Mouse (Mus musculus) midbrain, embryonic 13.5 days (tissue): ENCODE results near the gene Tubb1. TPM values are rescaled to one million over a fixed set of nuclear protein-coding genes. Genes with fewer than 3 reads are reported as not detected.
A peak's percentile ranks its signal among the peaks of the same experiment; 100 is the strongest.

Source experiments
- ATAC-seq: fragments of 200-750 bp; cut with Nextera tagmentation; 2 replicates; pipeline ENCODE4 v1.8.0; 2017; ENCODE audit warnings: mild to moderate bottlenecking, moderate TSS enrichment, moderate library complexity
- H3K27ac ChIP-seq: fragments of 300-500 bp; sonication (generic); 2 replicates; pipeline ENCODE4 v1.5.1; 2015; ENCODE audit warnings: inconsistent platforms, mild to moderate bottlenecking, moderate library complexity
- H3K27me3 ChIP-seq: fragments of 300-500 bp; sonication (generic); 2 replicates; pipeline ENCODE4 v1.6.1; 2015; ENCODE audit warnings: mild to moderate bottlenecking, inconsistent platforms
- H3K36me3 ChIP-seq: fragments of 300-500 bp; sonication (generic); 2 replicates; pipeline ENCODE4 v1.6.1; 2015; ENCODE audit warnings: mild to moderate bottlenecking, inconsistent platforms
- H3K4me1 ChIP-seq: fragments of 300-500 bp; sonication (generic); replicated peaks from 2 replicates; pipeline ENCODE4 v1.6.1; 2015; ENCODE audit warnings: inconsistent platforms
- H3K4me2 ChIP-seq: fragments of 300-500 bp; sonication (generic); replicated peaks from 2 replicates; pipeline ENCODE4 v1.6.1; 2015; ENCODE audit warnings: moderate library complexity, mild to moderate bottlenecking, inconsistent platforms
- H3K4me3 ChIP-seq: fragments of 300-500 bp; sonication (generic); replicated peaks from 2 replicates; pipeline ENCODE4 v1.5.1; 2015; ENCODE audit warnings: mild to moderate bottlenecking, inconsistent platforms
- H3K9ac ChIP-seq: fragments of 300-500 bp; sonication (generic); replicated peaks from 2 replicates; pipeline ENCODE4 v1.6.1; 2015; ENCODE audit warnings: mild to moderate bottlenecking, inconsistent platforms
- H3K9me3 ChIP-seq: fragments of 300-500 bp; sonication (generic); 2 replicates; pipeline ENCODE4 v1.6.1; 2016; ENCODE audit warnings: mild to moderate bottlenecking, inconsistent platforms
- WGBS: fragments of 180-500 bp; shearing (Covaris S2); methylation state at CpG from one replicate; pipeline ENCODE4 v1.1.7; 2015; 5-methylcytosine and 5-hydroxymethylcytosine counted together
- polyA plus RNA-seq: library from polyadenylated mRNA; unstranded; fragments of >200 nt; fragmentation: Nextera tagmentation; extraction: Ambion mirVana; gene quantifications from 2 replicates; pipeline ENCODE4 v1.2.1, GENCODE M21; 2015

The Tubb1 gene
- polyA plus RNA-seq, 1 experiment from 2014 or later, result 1.5 TPM

- Histone ChIP-seq H3K27me3 (no peaks in the 10 kb centered on the region), H3K27ac (no peak overlapping the region), H3K4me1 (peaks cover 29% of the 10 kb centered on the region), H3K4me3 (no peak overlapping the region), H3K9me3 (no peaks in the 10 kb centered on the region), H3K36me3 (peaks cover 8% of the 10 kb centered on the region; the same call in 1 of the 2 replicates), H3K9ac (no peak overlapping the region), H3K4me2 (no peak overlapping the region)
- ATAC-seq, result no peak
- 96% methylated on average over 26 of the region's 26 CpGs for WGBS
These were observed 14.3 kb upstream of the Tubb1 start for GRCm38 (mm10) chr2:174436076-174436701.

DNA sequence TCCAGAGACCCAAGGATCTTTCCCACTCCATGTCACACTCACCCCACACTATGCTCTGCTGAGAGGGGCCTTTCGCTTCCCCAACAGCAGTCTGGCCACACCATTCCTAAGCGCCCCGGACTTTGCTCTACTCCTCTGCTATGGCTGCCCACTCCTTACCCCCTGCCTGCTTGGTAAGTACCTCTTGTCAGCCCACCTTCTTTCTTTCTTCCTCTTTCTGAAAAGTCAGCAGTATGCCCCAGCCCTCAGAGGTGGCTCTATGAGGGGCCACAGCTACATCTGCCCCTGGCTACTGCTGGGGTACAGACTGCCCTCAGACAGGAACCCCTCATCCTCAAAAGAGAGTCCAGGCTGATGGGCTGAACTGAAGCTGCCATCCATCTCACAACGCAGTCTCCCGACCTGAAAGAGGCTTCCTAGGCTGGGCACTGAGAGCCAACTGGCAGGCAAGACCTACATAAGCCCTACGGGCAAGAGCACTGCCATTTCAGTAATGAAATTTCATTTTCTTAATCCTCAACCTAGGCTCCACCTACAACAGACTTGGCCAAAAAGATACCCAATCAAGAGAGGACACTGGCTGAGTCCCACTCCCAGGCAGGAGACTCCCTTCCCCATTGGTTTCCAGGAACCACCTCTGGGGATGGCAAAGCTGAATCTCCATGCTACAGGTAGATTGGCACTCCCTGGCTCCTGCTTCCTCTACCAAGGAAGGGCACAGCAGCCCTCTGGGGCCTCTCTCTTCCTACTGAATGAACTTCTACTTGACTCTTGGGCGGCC lies 13.4 kb upstream of the Tubb1 start:
- Histone ChIP-seq H3K27me3 (no peaks in the 10 kb centered on the region), H3K4me3 (no peak overlapping the region), H3K4me2 (no peak overlapping the region), H3K9me3 (no peaks in the 10 kb centered on the region), H3K4me1 (peaks cover 29% of the 10 kb centered on the region), H3K27ac (no peak overlapping the region), H3K9ac (no peak overlapping the region), H3K36me3 (peaks cover 8% of the 10 kb centered on the region; the same call in 1 of the 2 replicates)
- no peak for ATAC-seq
- over 99% methylated on average over 7 of the region's 7 CpGs for WGBS

DNA sequence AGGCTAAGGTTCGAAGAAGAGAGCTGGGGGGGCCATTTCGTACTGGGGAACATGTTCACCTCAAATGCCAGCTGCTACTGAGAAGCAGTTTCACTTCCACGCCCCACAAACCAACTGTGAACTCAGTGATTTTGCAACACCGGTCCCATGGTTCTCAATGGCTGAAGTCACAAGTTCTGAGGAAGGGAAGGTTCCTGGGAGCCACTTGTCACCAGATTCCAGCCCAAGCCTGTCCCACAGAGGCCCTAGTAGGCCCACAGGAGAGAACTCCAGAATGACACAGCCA lies 12.9 kb upstream of the Tubb1 start:
- Histone ChIP-seq H3K4me3 (0 out of 2 replicates have a peak overlapping the region, but pooled peaks have one; percentile 55), H3K36me3 (peaks cover 8% of the 10 kb centered on the region; the same call in 1 of the 2 replicates), H3K9me3 (no peaks in the 10 kb centered on the region), H3K27me3 (no peaks in the 10 kb centered on the region), H3K9ac (no peak overlapping the region), H3K27ac (no peak overlapping the region), H3K4me2 (peak overlapping the region; percentile 74; the same call in 1 of the 2 replicates), H3K4me1 (peaks cover 29% of the 10 kb centered on the region)
- whole genome bisulfite sequencing, result 95% methylated on average over 4 of the region's 4 CpGs
- ATAC-seq, result no peak; the same call in 1 of the 2 replicates

DNA sequence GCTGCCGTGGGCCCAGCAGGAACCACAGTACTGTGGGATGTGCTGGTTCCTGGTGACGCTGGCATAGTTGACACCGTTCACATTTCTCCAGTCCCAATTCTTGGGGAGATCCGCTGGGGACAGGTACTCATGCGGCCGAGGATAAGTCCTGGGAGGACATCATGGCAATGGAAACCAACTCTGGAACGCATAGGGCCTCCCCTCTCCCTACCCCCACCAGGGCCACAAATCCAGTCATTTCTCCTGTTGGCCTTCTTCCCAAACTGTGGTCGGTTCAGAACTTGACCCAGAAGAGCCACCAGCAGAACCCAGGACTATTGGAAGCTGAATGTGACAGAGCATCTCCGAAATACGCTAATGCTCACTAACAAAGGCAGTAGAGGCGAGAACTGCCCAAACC lies 12.3 kb upstream of the Tubb1 start:
- H3K4me1 ChIP-seq, result peaks cover 29% of the 10 kb centered on the region
- 63% methylated on average over 11 of the region's 11 CpGs for WGBS
- peaks cover 7% of the 10 kb centered on the region; the same call in 1 of the 2 replicates for H3K36me3 ChIP-seq
- no peaks in the 10 kb centered on the region for H3K9me3 ChIP-seq
- H3K27ac ChIP-seq, result no peak overlapping the region
- peak overlapping the region; percentile 74 for H3K4me2 ChIP-seq
- peak; percentile 15; the same call in 1 of the 2 replicates for ATAC-seq
- peak overlapping the region; percentile 70 for H3K9ac ChIP-seq
- no peaks in the 10 kb centered on the region for H3K27me3 ChIP-seq
- H3K4me3 ChIP-seq, result peak overlapping the region; percentile 55

DNA sequence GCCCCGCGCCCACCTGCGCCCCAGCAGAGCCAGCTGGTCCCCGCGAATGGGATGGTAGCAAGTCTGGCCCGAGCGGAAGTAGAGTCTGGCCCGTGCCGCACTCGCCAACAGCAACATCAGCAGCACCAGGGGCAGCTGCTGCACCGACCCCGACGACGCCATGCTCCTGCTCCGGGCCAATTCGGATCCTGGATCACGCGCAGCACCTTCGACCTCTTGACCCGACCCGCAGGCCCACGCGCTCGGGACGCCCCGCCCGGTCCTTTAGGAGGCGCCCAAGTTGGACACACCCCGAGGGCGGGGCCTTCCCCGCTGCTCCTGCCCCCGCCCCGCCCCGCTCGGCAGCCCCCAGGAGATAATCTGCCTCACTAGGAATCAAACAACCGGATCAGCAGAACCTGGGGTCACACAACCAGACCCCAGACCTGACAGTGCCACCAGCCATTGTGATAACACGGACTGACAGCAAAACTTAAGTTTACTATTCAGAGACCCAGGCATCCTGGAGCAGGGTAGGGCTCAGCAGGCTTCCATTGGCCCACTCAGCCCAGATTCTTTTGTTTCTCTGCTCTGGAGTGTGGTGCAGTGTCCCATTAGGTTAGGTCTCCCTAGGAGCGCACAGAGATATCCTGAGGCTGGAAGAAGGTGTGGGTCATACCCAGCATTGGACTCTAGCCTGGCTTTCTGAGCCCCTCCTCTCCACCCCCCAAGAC lies 11.6 kb upstream of the Tubb1 start, which contains the start of gene Ctsz:
TSS of gene Ctsz (minus strand) at position 303 of the 713 bp plus-strand sequence.
- Histone ChIP-seq H3K36me3 (peaks cover 4% of the 10 kb centered on the region; the same call in 1 of the 2 replicates), H3K9ac (peak within 1 kb of the TSS; percentile 70), H3K4me1 (peaks cover 29% of the 10 kb centered on the region), H3K4me2 (peak within 1 kb of the TSS; percentile 74), H3K27ac (no peak within 1 kb of the TSS), H3K4me3 (peak within 1 kb of the TSS; percentile 55), H3K27me3 (no peaks in the 10 kb centered on the region), H3K9me3 (no peaks in the 10 kb centered on the region)
- under 1% methylated on average over 38 of the region's 38 CpGs for WGBS
- peak; percentile 79 for ATAC-seq

- H3K27me3 ChIP-seq, result no peaks in the 10 kb centered on the region
- H3K36me3 ChIP-seq, result peaks cover 4% of the 10 kb centered on the region; the same call in 1 of the 2 replicates
- H3K4me3 ChIP-seq, result no peak overlapping the region
- H3K9ac ChIP-seq, result peak overlapping the region; percentile 70; the same call in 1 of the 2 replicates
- H3K4me2 ChIP-seq, result peak overlapping the region; percentile 74
- no peak for ATAC-seq
- peaks cover 29% of the 10 kb centered on the region for H3K4me1 ChIP-seq
- H3K27ac ChIP-seq, result no peak overlapping the region
- WGBS, result 58% methylated on average over 5 of the region's 5 CpGs
- H3K9me3 ChIP-seq, result no peaks in the 10 kb centered on the region
These were observed 11.1 kb upstream of the Tubb1 start for GRCm38 (mm10) chr2:174439450-174439838.

DNA sequence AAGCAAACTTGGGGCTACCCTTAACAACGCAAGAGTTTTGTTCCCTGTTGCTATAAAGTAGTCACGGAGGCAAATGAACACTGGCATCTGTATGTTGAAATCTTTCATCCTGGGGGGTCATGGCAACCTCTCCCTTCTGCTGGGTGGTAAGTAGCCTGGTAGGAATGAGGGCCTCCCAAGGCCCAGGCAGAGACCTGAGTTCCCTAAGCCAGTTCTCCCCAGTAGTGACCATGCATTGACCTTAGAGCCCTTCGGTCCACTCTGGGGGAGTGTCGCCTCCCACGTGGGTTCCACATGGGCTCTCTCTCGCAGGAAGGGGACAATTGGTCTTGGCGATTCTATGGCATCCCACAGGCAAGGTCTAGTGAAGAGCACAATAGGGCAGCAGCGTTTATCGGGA lies 10.5 kb upstream of the Tubb1 start:
- Histone ChIP-seq H3K9ac (no peak overlapping the region), H3K4me1 (peaks cover 29% of the 10 kb centered on the region), H3K4me3 (no peak overlapping the region), H3K27me3 (no peaks in the 10 kb centered on the region), H3K27ac (no peak overlapping the region), H3K4me2 (no peak overlapping the region), H3K36me3 (peaks cover 4% of the 10 kb centered on the region; the same call in 1 of the 2 replicates), H3K9me3 (no peaks in the 10 kb centered on the region)
- no peak for ATAC-seq
- 79% methylated on average over 9 of the region's 9 CpGs for WGBS

DNA sequence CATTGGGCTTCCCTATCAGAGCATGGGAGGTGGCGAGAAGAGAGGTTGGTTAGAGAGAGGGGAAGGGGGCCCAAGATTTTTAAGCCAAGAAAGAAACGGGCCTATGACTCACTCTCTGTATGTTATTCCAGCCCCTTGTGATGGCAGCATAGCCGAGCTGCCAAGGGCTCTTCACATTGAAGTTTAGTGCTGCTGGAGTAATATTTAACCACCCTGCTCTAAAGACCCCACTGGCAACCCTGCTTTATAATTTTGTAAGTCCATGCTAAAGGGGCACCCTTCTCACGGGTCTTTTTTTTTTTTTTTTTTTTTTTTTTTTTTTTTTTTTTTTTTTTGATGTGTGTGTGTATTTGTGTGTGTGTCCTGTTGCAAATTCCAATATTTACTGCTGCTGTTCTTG lies 8.6 kb upstream of the Tubb1 start:
- Histone ChIP-seq H3K9ac (no peak overlapping the region), H3K4me2 (no peak overlapping the region), H3K4me3 (no peak overlapping the region), H3K4me1 (peaks cover 27% of the 10 kb centered on the region), H3K9me3 (no peaks in the 10 kb centered on the region), H3K27me3 (no peaks in the 10 kb centered on the region), H3K27ac (no peak overlapping the region), H3K36me3 (no peaks in the 10 kb centered on the region)
- ATAC-seq, result no peak
- WGBS, result 84% methylated on average over 4 of the region's 4 CpGs

- H3K4me1 ChIP-seq, result peaks cover 21% of the 10 kb centered on the region
- 82% methylated on average over 9 of the region's 9 CpGs for WGBS
- ATAC-seq, result no peak
- no peaks in the 10 kb centered on the region for H3K9me3 ChIP-seq
- H3K4me2 ChIP-seq, result no peak overlapping the region
- no peaks in the 10 kb centered on the region for H3K36me3 ChIP-seq
- H3K9ac ChIP-seq, result no peak overlapping the region
- H3K4me3 ChIP-seq, result no peak overlapping the region
- no peak overlapping the region for H3K27ac ChIP-seq
- H3K27me3 ChIP-seq, result no peaks in the 10 kb centered on the region
These were observed 8.0 kb upstream of the Tubb1 start for GRCm38 (mm10) chr2:174442460-174442859.

DNA sequence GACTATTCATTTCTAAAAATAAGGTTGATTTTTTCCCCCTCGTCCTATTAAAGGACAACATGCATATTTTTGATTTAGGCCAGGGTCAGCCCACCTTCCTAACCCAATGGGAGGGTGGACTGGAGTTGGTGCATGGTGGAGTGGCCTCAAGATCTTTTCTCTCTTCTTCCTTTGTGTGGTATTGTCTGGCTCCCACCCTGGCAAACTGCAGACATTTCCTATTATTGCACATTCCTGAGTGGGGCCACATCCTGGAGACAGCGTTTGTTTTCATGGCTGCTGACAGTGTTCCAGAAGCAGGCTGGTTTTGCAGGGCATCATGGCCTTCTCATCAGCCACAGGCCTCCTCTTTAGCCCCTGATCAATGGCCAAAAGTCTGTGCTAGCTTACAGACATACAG lies 7.4 kb upstream of the Tubb1 start:
- no peak overlapping the region for H3K27ac ChIP-seq
- no peak overlapping the region for H3K4me3 ChIP-seq
- H3K4me2 ChIP-seq, result no peak overlapping the region
- H3K36me3 ChIP-seq, result no peaks in the 10 kb centered on the region
- H3K4me1 ChIP-seq, result peaks cover 15% of the 10 kb centered on the region
- no peak for ATAC-seq
- no peak overlapping the region for H3K9ac ChIP-seq
- 63% methylated on average over 2 of the region's 2 CpGs for WGBS
- H3K27me3 ChIP-seq, result no peaks in the 10 kb centered on the region
- H3K9me3 ChIP-seq, result no peaks in the 10 kb centered on the region

DNA sequence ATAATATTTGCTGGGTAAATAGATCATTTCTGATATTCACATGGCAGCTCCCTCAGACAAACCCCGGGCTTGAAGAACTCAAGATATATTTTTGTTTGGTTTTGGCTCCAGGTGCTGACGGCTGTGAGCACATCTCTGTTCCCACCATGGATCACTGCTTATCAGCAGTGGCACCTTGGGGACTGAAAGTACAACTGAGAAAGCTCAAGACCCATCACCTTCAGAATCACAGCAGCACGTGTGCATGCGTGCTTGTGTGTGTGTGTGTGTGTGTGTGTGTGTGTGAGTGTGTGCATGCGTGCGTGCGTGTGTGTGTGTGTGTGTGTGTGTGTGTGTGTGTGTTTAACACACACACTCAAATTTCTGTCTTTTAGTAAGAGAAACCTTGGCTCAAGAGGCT lies 6.1 kb upstream of the Tubb1 start:
- 88% methylated on average over 7 of the region's 7 CpGs for WGBS
- H3K9me3 ChIP-seq, result no peaks in the 10 kb centered on the region
- H3K36me3 ChIP-seq, result no peaks in the 10 kb centered on the region
- no peak overlapping the region for H3K4me2 ChIP-seq
- H3K9ac ChIP-seq, result no peak overlapping the region
- H3K4me1 ChIP-seq, result peaks cover 2% of the 10 kb centered on the region
- H3K27me3 ChIP-seq, result no peaks in the 10 kb centered on the region
- H3K27ac ChIP-seq, result no peak overlapping the region
- no peak overlapping the region for H3K4me3 ChIP-seq
- no peak for ATAC-seq

GRCm38 (mm10) chr2:174445018-174445417 lies 5.5 kb upstream of the Tubb1 start:
- Histone ChIP-seq H3K9me3 (no peaks in the 10 kb centered on the region), H3K9ac (no peak overlapping the region), H3K4me2 (no peak overlapping the region), H3K36me3 (no peaks in the 10 kb centered on the region), H3K27me3 (no peaks in the 10 kb centered on the region), H3K4me3 (no peak overlapping the region), H3K4me1 (no peaks in the 10 kb centered on the region), H3K27ac (no peak overlapping the region)
- no peak for ATAC-seq
- 80% methylated on average over 6 of the region's 6 CpGs for WGBS
